Mouse (Mus musculus) urinary bladder, adult 2 months (tissue): ENCODE results near the gene Klhdc8a. TPM values are rescaled to one million over a fixed set of nuclear protein-coding genes. Genes with fewer than 3 reads are reported as not detected.

Experiments used
- DNase-seq: peaks from one replicate; pipeline ENCODE4 v3.0.0; 2022; ENCODE audit warnings: low spot score
- polyA plus RNA-seq: library from polyadenylated mRNA; depleted of rRNA; stranded (reverse); fragments of >200 nt; gene quantifications from 2 replicates; pipeline ENCODE4 v1.2.3, GENCODE M21; 2012

The Klhdc8a gene
- polyA plus RNA-seq, 1 experiment, result 1.2 TPM

GRCm38 (mm10) chr1:132317894-132318863, 19.8 kb downstream of the Klhdc8a start:
- no peak for DNase-seq

- DNase-seq, result peak; percentile 58
These were observed 20.8 kb downstream of the Klhdc8a start for GRCm38 (mm10) chr1:132319242-132319641.

- DNase-seq, result no peak
These were observed 23.6 kb downstream of the Klhdc8a start for GRCm38 (mm10) chr1:132321821-132322580.

GRCm38 (mm10) chr1:132322711-132323542, 24.5 kb downstream of the Klhdc8a start:
- DNase-seq, result no peak

GRCm38 (mm10) chr1:132326777-132327176, 28.4 kb downstream of the Klhdc8a start:
- no peak for DNase-seq

GRCm38 (mm10) chr1:132327477-132327876, 29.1 kb downstream of the Klhdc8a start:
- no peak for DNase-seq

- DNase-seq, result no peak
These were observed 30.1 kb downstream of the Klhdc8a start for GRCm38 (mm10) chr1:132328565-132328964.

- DNase-seq, result no peak
These were observed 31.2 kb downstream of the Klhdc8a start for GRCm38 (mm10) chr1:132329656-132330055.

GRCm38 (mm10) chr1:132330397-132330796, 32.0 kb downstream of the Klhdc8a start:
- DNase-seq, result no peak

- no peak for DNase-seq
These were observed 32.9 kb downstream of the Klhdc8a start for GRCm38 (mm10) chr1:132331283-132331682.

GRCm38 (mm10) chr1:132333201-132333600, 34.8 kb downstream of the Klhdc8a start:
- DNase-seq, result no peak

GRCm38 (mm10) chr1:132333675-132334141, 35.3 kb downstream of the Klhdc8a start:
- no peak for DNase-seq

- no peak for DNase-seq
These were observed 35.9 kb downstream of the Klhdc8a start for GRCm38 (mm10) chr1:132334178-132334801.

- no peak for DNase-seq
These were observed 37.0 kb downstream of the Klhdc8a start for GRCm38 (mm10) chr1:132335378-132335965.

GRCm38 (mm10) chr1:132336921-132337320, 38.5 kb downstream of the Klhdc8a start:
- no peak for DNase-seq

GRCm38 (mm10) chr1:132338027-132338660, 39.7 kb downstream of the Klhdc8a start:
- no peak for DNase-seq

- DNase-seq, result no peak
These were observed 43.5 kb downstream of the Klhdc8a start for GRCm38 (mm10) chr1:132341731-132342501.

- DNase-seq, result no peak
These were observed 44.1 kb downstream of the Klhdc8a start for GRCm38 (mm10) chr1:132342518-132342917.

GRCm38 (mm10) chr1:132343191-132343590, 44.8 kb downstream of the Klhdc8a start:
- DNase-seq, result no peak
